Mouse (Mus musculus) lung, embryonic 15.5 days (tissue): ENCODE measurements around the gene Basp1. TPM values are rescaled to one million over a fixed set of nuclear protein-coding genes. Genes with fewer than 3 reads are reported as not detected.

Source experiments
- ATAC-seq: fragments of 200-750 bp; cut with Nextera tagmentation; 2 replicates; pipeline ENCODE4 v1.8.0; 2017; ENCODE audit warnings: moderate number of reproducible peaks, borderline replicate concordance; ENCODE audit not compliant: low FRiP score, low TSS enrichment; ENCODE audit errors: extremely low read depth
- H3K27ac ChIP-seq: fragments of 300-500 bp; sonication (generic); 2 replicates; pipeline ENCODE4 v1.5.1; 2015; ENCODE audit warnings: moderate library complexity, mild to moderate bottlenecking, inconsistent platforms
- H3K27me3 ChIP-seq: fragments of 300-500 bp; sonication (generic); 2 replicates; pipeline ENCODE4 v1.6.1; 2015; ENCODE audit warnings: inconsistent platforms
- H3K36me3 ChIP-seq: fragments of 300-500 bp; sonication (generic); 2 replicates; pipeline ENCODE4 v1.6.1; 2015; ENCODE audit warnings: inconsistent platforms
- H3K4me1 ChIP-seq: fragments of 300-500 bp; sonication (generic); 2 replicates; pipeline ENCODE4 v1.6.1; 2015; ENCODE audit warnings: inconsistent platforms
- H3K4me2 ChIP-seq: fragments of 300-500 bp; sonication (generic); 2 replicates; pipeline ENCODE4 v1.6.1; 2015; ENCODE audit warnings: inconsistent platforms, mild to moderate bottlenecking, moderate library complexity
- H3K4me3 ChIP-seq: fragments of 300-500 bp; sonication (generic); 2 replicates; pipeline ENCODE4 v1.5.1; 2015; ENCODE audit warnings: mild to moderate bottlenecking, inconsistent platforms
- H3K9ac ChIP-seq: fragments of 300-500 bp; sonication (generic); 2 replicates; pipeline ENCODE4 v1.6.1; 2015; ENCODE audit warnings: inconsistent platforms
- H3K9me3 ChIP-seq: fragments of 300-500 bp; sonication (generic); 2 replicates; pipeline ENCODE4 v1.6.1; 2016; ENCODE audit warnings: inconsistent platforms
- WGBS: fragments of 180-500 bp; shearing (Covaris S2); methylation state at CpG from one replicate; pipeline ENCODE4 v1.1.7; 2015; 5-methylcytosine and 5-hydroxymethylcytosine counted together
- polyA plus RNA-seq: library from polyadenylated mRNA; unstranded; fragments of >200 nt; fragmentation: Nextera tagmentation; extraction: Ambion mirVana; gene quantifications from 2 replicates; pipeline ENCODE4 v1.2.1, GENCODE M21; 2015

The Basp1 gene
- polyA plus RNA-seq, 1 experiment from 2014 or later, result 28.4 TPM

DNA sequence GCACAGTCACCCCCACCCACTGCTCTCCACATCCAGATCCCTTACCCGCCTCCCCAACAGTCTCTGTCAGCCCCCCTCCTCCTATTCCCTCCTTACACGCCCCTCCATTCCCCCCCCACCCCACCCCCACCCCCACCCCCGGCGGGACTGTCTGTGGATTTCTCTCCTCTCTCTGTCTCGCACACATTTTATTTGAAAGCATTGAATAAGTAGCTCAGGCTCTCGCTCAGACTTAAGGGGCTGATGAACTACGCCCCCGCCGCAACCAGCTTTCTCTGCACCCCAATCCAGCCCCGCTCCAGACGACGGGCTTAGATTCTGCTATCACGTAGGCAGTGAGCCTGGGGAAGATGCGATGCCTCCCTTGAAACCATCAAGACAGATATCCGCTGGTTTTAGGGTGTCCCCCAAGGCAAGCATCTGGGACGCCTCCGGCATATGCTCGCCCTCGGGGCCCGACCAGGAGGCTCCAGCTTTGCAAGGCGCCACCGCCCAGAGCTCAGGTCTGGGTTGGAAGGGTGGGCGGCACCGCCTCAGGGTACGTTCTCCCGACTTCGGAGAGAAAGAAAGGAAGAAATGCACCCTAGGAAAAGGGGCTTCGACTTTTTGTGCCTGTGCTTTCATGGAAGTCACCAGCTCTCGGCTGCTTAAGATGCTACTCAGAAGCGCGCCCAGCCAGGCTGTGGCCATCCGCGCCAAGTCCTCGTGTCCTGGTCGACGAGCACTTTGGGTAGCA is 615 bp upstream of the Basp1 start:
- Histone ChIP-seq H3K4me3 (peak overlapping the region; percentile 84), H3K4me1 (peaks cover 22% of the 10 kb centered on the region), H3K4me2 (peak overlapping the region; percentile 88), H3K36me3 (no peaks in the 10 kb centered on the region), H3K9ac (peak overlapping the region; percentile 82), H3K9me3 (no peaks in the 10 kb centered on the region), H3K27ac (peak overlapping the region; percentile 87), H3K27me3 (no peaks in the 10 kb centered on the region)
- peak; percentile 32; the same call in 1 of the 2 replicates for ATAC-seq
- WGBS, result under 1% methylated on average over 36 of the region's 36 CpGs

DNA sequence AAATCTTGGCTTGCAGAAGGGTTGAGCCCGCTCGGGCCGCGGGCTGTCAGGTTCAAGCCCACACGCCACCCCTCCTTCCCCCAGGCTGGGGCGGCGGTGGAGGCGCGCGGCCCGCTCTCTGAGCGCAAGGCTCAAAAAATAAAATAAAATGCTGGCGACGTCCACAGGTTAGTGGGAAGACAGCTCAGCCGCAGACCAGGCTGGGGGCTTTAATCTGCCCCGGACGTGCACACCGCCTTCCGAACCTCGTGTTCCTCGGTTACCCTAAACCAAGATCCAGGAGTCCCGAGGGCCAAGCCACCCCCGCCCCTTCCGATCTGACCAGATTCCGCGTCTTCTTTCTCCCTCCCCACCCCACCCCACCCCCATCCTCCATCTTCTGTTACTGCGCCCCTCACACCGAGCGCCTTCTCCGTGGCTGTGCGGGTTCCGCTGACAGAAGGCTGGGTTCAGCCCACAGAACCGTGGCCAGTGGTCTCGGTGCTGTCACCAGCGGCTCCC is 753 bp downstream of the Basp1 start:
- Histone ChIP-seq H3K27ac (peak overlapping the region; percentile 87), H3K4me1 (peaks cover 14% of the 10 kb centered on the region), H3K4me3 (peak overlapping the region; percentile 84), H3K4me2 (peak overlapping the region; percentile 88), H3K27me3 (no peaks in the 10 kb centered on the region), H3K36me3 (no peaks in the 10 kb centered on the region), H3K9ac (peak overlapping the region; percentile 82), H3K9me3 (no peaks in the 10 kb centered on the region)
- under 1% methylated on average over 34 of the region's 35 CpGs for WGBS
- peak; percentile 41 for ATAC-seq

GRCm38 (mm10) chr15:25412171-25412641 is 1.4 kb downstream of the Basp1 start:
- Histone ChIP-seq H3K27me3 (no peaks in the 10 kb centered on the region), H3K4me2 (peak overlapping the region; percentile 88), H3K36me3 (no peaks in the 10 kb centered on the region), H3K9ac (peak overlapping the region; percentile 82), H3K4me3 (peak overlapping the region; percentile 84), H3K4me1 (peaks cover 12% of the 10 kb centered on the region; the same call in 1 of the 2 replicates), H3K27ac (peak overlapping the region; percentile 87), H3K9me3 (no peaks in the 10 kb centered on the region)
- WGBS, result under 1% methylated on average over 25 of the region's 25 CpGs
- peak; percentile 12 for ATAC-seq

DNA sequence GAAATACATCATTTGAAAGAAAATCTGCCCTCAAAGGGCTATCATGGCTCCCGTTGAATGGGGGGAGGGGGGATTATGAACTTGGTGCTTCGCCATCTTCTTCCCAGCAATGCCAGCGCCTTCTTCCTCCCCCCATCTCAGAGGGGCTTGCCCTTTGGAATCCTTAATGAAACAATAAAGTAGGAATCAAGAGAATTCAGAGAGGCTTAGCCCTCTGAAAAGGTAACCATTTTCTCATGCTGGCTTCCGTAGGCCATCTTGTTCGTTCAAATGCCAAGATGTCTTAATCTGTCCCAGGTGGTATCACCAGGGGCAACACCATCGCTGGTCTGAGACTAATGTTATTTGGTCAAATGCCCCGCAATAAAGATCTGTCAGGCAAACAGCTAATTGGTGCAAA is 2.1 kb downstream of the Basp1 start:
- Histone ChIP-seq H3K36me3 (no peaks in the 10 kb centered on the region), H3K27ac (no peak overlapping the region), H3K4me3 (peak overlapping the region; percentile 84), H3K27me3 (no peaks in the 10 kb centered on the region), H3K9me3 (no peaks in the 10 kb centered on the region), H3K4me1 (peaks cover 19% of the 10 kb centered on the region), H3K4me2 (peak overlapping the region; percentile 88), H3K9ac (peak overlapping the region; percentile 82; the same call in 1 of the 2 replicates)
- no peak for ATAC-seq
- WGBS, result 51% methylated on average over 7 of the region's 7 CpGs

DNA sequence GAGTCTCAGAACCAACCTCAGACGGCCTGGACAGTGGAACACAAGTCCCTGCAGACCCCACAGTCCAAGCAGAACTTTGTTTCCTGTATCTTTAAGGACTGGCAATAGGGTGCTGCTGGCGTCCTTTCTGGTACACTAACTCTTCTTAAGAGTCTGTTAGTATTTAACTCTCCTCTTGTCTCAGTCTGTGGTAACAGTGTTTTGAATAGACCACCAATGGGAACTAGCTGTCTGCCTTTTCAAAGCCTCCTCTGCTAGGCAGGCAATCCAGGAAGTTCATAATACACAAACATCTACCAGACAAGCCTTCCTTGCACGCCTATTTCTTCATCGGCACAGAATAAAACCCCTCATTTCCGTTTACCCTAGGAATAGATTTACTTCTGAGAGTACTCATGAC is 7.6 kb downstream of the Basp1 start:
- Histone ChIP-seq H3K9ac (no peak overlapping the region), H3K27ac (peak overlapping the region; percentile 13; the same call in 1 of the 2 replicates), H3K36me3 (no peaks in the 10 kb centered on the region), H3K4me1 (peaks cover 6% of the 10 kb centered on the region; the same call in 1 of the 2 replicates), H3K9me3 (no peaks in the 10 kb centered on the region), H3K4me2 (no peak overlapping the region), H3K27me3 (no peaks in the 10 kb centered on the region), H3K4me3 (no peak overlapping the region)
- no peak for ATAC-seq
- 43% methylated on average over 5 of the region's 5 CpGs for WGBS

DNA sequence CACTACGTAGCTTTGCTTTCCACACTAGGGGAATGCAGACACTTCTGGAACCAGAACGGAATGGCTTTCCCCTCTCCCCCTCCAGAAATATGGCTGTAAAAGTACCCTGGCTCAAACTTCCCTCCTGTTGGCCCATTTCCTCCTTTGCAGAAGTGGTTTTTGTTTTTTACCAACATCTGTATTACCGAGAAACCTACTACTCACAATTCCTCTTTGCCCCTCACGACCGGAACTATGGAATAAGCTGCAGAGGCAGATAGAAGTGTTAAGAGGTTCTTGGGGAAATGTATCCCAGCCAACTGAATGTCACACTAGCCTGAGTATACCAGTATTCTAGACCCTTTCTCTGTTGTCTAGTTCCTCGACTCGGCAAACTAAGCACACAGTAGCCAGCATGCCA is 9.7 kb downstream of the Basp1 start:
- no peak overlapping the region for H3K4me3 ChIP-seq
- WGBS, result 93% methylated on average over 7 of the region's 7 CpGs
- H3K9me3 ChIP-seq, result no peaks in the 10 kb centered on the region
- no peaks in the 10 kb centered on the region for H3K36me3 ChIP-seq
- peaks cover 6% of the 10 kb centered on the region; the same call in 1 of the 2 replicates for H3K4me1 ChIP-seq
- H3K4me2 ChIP-seq, result no peak overlapping the region
- no peaks in the 10 kb centered on the region for H3K27me3 ChIP-seq
- no peak for ATAC-seq
- no peak overlapping the region for H3K9ac ChIP-seq
- H3K27ac ChIP-seq, result no peak overlapping the region

DNA sequence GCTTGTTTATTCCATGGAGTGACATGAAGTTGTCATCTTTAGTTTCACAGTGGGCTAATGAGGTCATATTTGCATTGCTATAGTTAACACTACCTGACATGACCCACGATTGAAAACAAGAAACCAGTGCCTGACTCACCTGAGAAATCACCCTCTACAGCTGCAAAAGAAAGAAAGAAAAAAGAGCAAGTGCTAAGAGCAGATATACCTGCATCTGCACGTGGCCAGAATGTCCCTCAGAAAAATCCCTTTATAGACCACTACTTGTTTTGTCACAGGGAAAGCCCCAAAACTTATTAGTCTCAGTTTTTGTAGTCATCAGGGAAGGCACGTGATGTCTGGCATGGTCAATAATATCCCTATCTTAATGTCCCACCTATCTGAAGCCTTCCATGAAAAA is 11.6 kb downstream of the Basp1 start:
- WGBS, result 70% methylated on average over 3 of the region's 3 CpGs
- H3K27ac ChIP-seq, result no peak overlapping the region
- no peak for ATAC-seq
- H3K4me3 ChIP-seq, result no peak overlapping the region
- no peak overlapping the region for H3K9ac ChIP-seq
- no peak overlapping the region for H3K4me2 ChIP-seq
- no peaks in the 10 kb centered on the region for H3K36me3 ChIP-seq
- no peaks in the 10 kb centered on the region for H3K27me3 ChIP-seq
- no peaks in the 10 kb centered on the region for H3K9me3 ChIP-seq
- peaks cover 5% of the 10 kb centered on the region; the same call in 1 of the 2 replicates for H3K4me1 ChIP-seq

- H3K4me3 ChIP-seq, result no peak overlapping the region
- no peak overlapping the region for H3K4me2 ChIP-seq
- 88% methylated on average over 8 of the region's 8 CpGs for WGBS
- H3K27ac ChIP-seq, result no peak overlapping the region
- no peaks in the 10 kb centered on the region for H3K9me3 ChIP-seq
- no peak overlapping the region for H3K9ac ChIP-seq
- H3K27me3 ChIP-seq, result no peaks in the 10 kb centered on the region
- no peaks in the 10 kb centered on the region for H3K36me3 ChIP-seq
- ATAC-seq, result no peak
- H3K4me1 ChIP-seq, result peaks cover 5% of the 10 kb centered on the region; the same call in 1 of the 2 replicates
Observed at GRCm38 (mm10) chr15:25400276-25400675, 13.3 kb downstream of the Basp1 start.

GRCm38 (mm10) chr15:25395912-25396590 is 17.5 kb downstream of the Basp1 start:
- Histone ChIP-seq H3K27ac (no peak overlapping the region), H3K4me3 (no peak overlapping the region), H3K4me2 (no peak overlapping the region), H3K27me3 (no peaks in the 10 kb centered on the region), H3K9me3 (no peaks in the 10 kb centered on the region), H3K9ac (no peak overlapping the region), H3K36me3 (no peaks in the 10 kb centered on the region), H3K4me1 (peaks cover 7% of the 10 kb centered on the region; the same call in 1 of the 2 replicates)
- WGBS, result 65% methylated on average over 9 of the region's 9 CpGs
- ATAC-seq, result peak; percentile 47; the same call in 1 of the 2 replicates

GRCm38 (mm10) chr15:25392525-25393099 is 21.0 kb downstream of the Basp1 start:
- 62% methylated on average over 4 of the region's 4 CpGs for WGBS

GRCm38 (mm10) chr15:25391210-25391609 is 22.4 kb downstream of the Basp1 start:
- Histone ChIP-seq H3K9ac (no peak overlapping the region), H3K9me3 (no peaks in the 10 kb centered on the region), H3K27me3 (no peaks in the 10 kb centered on the region), H3K36me3 (no peaks in the 10 kb centered on the region), H3K27ac (no peak overlapping the region), H3K4me3 (no peak overlapping the region), H3K4me2 (no peak overlapping the region), H3K4me1 (peaks cover 12% of the 10 kb centered on the region; the same call in 1 of the 2 replicates)
- ATAC-seq, result no peak
- 55% methylated on average over 5 of the region's 5 CpGs for WGBS

More at GRCm38 (mm10) chr15:25392525-25393099, 21.0 kb downstream of the Basp1 start:
- Histone ChIP-seq H3K4me3 (no peak overlapping the region), H3K9me3 (no peaks in the 10 kb centered on the region), H3K36me3 (no peaks in the 10 kb centered on the region), H3K9ac (no peak overlapping the region), H3K27ac (no peak overlapping the region), H3K4me2 (no peak overlapping the region), H3K4me1 (peaks cover 14% of the 10 kb centered on the region; the same call in 1 of the 2 replicates), H3K27me3 (no peaks in the 10 kb centered on the region)
- no peak for ATAC-seq
